Mouse (Mus musculus) layer of hippocampus, adult 18-20 months (tissue): ENCODE measurements at regions not wholly inside any gene's neighbourhood (a gene's known extent, or its start where the extent isn't known, plus 50 kb on each side); places are given as distances from the start of the nearest gene placed in this dataset.

Source experiments
- DNase-seq, 2 experiments: peaks; one replicate each; pipeline ENCODE4 v3.0.0; 2022; ENCODE audit warnings: low spot score in 2 of 2

GRCm38 (mm10) chr2:61527127-61527526, 51.3 kb upstream of the Tank start:
- DNase-seq, result no peak

GRCm38 (mm10) chr2:61524060-61524734, 54.2 kb upstream of the Tank start:
- DNase-seq, result no peak

DNA sequence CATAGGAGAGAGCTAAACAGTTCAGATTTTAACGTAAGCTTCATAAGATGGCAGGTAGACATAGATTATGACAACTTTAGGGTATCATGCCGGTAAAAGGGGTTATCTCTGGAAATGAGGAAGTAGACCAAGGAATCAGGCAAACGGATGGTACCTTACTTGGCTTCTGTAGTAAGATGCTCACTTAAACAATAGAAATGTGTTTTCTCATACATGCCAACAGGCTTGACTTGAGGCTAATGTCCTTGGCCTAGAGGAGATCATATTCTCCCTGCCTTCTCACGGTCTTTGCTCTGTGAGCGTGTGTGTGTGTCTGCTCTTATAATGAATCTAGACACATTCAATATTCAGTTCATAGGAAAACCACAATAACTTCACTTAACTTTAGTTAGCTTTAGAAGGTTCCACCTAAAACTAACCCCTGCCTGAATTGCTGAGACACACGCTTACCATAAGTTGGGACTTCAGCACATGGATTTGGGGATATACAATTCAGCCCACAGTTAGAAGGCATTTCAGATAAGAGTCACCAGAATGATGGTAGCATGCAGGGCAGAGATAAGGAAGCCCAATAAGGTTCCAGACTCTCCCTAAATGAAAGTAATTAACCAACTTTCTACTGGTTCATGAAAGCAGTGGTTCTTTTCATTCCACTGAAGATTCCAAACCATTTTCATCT, 63.8 kb upstream of the Tank start:
- DNase-seq, result no peak

DNA sequence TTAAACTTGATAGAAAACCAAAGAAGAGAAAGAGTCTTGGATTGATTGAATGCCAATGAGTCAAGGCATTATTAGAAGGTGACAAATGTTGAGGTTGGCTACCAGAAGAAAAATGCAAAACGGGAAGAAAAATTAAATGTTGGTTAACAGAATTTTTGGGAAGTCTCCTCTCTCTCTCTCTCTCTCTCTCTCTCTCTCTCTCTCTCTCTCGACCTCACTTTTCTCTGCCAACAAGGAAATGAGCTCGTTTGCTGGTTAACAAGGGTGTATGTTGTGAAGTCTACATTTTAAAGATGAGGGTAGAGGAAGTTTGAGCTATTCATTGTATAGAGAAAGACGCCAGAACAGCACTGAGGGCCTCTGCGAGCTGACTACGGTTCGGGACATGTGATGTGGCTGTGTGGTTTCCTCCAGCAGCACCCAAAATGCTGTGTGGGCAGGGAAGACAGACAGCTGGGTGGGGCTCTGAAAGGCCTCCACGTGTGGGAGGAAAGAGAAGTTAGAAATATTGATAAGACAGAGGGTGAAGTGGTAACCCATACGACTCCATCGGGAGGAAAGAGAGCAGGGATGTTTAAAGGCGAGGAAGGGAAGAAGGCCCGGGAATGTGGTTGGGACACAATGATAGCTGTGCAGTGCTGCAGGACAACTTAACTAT, 64.5 kb upstream of the Tank start:
- DNase-seq, result no peak

DNA sequence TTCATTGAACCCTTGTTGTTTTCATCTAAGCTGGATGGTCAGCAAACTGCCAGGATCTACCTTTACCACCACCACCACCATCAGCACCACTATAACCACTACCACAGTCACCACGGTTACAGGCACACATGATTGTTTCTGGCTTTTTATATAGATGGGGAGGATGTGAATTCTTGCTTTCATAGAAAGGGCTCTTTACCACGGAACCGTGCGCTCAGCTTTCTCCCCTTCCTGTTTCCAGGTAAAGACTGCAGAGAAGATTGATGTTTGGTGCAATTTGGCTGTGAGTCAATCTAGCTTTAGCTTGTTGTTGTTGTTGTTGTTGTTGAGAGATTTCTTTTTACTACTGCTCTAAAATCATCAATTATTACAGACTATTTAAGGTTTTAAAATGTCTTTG, 74.8 kb upstream of the Tank start:
- DNase-seq, result no peak

DNA sequence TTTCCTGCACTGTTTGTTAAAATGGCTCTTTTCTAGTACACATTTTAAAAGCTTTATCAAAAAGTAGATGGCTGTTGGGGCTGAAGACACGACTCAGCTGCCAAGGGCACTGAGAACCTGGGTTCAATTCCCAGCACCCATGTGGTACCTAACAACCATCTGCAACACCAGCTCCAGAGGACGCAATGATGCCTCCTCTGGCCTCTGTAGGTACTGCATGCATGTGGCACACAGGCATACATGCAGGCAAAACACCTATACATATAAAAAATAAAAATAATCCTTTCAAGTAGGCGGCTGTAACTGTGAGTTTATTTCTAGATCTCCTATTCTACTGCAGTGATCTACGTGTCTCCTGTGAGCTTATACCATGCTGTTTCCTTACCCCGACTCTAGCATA, 76.5 kb upstream of the Tank start:
- no peak for DNase-seq

DNA sequence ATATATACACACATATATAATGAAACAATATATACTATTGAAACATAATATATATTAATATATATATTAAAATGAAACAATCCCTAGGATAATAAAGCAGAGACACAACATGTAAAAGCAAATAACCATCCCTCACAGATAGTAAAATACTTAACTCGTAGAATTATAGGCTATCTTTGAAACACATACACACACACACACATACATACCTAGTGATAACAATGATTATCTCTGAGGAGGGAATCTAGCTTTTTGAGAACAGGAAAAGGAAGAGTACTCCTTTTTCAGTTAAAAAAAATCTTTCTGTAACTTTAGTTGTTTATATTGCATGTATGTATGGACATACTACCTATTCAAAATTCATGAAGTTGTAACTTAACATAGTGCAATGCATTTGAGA, 79.1 kb upstream of the Tank start:
- DNase-seq, result no peak

GRCm38 (mm10) chr2:61497930-61498329, 80.5 kb upstream of the Tank start:
- peak in 1 of 2 experiments; percentile 63 for DNase-seq

DNA sequence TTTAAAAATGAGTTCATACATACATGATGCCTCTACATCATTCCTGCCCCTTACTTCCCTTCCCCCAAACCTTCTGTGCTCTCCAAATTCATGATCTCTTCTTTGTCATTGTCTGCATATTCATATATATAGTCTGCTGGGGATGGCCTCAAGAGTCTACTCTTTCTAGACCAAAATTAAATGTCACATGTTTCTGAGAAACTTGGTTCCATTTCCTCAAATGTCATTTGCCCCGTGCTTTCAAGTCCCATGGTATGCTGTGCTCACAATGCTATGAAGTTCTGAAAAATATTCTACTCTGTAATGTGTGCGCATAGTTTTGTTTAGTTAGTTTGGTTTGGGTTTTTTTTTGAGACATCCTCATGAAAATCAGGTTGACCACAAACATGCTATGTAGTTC, 81.4 kb upstream of the Tank start:
- DNase-seq, result no peak

DNA sequence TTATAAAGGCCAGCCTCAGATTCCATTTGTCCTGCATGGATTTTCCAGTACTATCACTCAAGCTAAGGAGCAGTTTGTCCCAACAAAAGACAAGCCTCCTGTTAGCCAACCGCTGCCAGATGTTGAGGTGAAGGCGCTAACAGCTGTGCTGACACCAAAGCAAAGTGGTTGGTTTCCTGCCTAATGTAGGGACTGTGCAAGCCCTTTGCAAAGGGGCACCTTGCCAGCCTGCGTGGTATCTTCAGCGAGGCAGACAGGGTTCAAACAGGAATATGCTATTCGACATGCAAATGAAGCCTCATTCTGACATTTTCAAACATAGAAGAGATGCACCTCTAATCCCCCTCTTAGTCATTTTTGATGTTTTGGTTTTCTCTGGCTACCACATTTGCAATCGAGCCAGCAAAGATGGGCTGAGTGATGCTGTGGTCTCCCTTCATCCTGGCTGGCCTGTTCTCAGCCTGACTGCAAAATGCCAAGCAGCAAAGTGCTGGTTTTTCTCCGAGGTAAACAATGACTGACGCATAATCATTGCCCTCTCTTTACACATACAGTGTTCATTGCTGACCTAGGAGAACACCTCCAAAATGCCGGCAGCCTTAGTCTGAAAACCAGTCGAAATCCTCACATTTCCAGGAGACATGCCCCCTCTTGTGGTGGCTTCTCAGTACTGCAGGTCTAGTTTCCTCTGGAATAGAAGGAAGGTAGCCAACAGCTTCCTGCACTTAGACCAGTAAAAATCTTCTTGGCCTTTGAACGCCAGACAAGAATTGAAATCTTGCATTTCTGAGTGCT, 84.3 kb upstream of the Tank start:
- DNase-seq, result peak; percentile 69 to 94

DNA sequence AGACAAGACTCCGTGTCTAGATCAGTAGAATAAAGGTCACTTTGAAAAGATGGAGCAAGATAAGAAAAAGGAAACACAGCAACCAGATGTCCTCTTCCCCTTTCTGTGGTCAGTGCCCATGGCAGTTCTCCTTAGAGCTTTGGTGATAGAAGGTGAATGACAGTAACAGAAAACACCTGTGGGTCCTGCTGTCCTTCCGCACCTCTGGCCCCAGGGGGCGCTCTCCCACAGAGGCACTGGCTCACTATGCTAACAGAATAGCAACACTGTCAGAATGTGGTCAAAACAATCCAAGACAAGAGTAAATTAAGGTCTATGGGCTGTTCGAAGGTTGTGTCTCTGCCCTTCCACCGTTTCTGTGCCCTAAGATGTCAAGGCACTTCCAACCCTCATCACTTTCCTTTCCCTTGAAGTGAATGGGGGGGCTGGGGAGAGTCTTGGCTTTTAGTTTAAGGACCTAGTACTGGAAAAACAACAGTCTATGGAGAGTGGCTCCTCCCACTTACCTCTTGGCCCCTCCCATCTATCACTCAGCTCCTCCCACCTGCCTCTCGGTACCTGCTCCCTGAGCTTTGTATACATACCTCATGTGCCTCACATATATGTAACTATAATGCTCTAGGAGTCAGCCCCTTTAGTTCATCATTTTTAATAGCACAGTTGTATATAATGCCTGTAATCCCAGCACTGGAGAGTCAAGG, 86.2 kb upstream of the Tank start:
- no peak for DNase-seq

DNA sequence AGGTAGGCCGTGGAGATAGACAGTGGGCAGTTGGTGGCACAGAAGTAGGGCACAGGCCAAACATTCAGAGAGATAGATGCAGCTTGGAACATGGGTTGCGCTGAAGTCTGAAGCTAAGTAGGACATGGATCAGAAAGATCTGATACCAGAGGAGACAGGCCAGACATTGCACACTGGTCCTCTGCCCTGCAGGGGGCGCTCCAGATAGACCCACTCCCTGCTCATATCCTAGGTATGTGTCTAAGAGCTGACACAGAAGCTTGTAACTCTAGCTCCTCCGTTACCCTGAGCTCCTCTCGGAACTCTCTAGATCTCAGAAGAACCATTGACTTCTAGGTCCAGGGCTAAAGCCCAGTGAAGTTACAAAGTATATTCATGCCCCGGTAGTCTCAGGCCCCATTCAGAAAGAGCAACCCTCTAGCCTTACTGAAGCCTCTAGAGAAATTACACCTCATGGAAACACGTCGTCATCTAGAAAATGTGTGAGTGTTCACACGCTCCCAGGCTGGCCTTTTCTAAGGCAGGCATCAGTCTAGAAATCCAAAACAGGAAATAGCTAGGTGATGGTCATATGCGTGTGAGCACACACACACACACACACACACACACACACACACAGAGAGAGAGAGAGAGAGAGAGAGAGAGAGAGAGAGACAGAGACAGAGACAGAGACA, 87.8 kb upstream of the Tank start:
- no peak for DNase-seq

DNA sequence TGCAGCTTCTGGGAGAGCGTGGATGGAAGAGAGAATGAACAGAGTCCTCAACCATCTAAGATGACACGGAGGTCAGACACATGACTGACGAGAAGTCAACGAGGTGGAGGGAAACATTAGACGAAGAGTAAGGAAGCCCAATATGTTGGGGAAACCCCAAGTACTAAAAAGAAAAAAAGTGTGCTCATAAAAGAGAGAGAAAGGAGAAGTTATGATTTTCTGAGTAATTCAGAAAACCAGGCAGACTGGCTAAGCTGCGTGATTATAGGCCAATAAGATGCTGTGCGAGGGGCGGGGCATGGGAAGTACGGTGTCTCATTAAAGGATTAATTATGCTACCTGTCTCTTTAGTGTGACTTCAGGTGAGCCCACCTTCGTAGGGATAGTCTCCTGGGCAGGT, 88.6 kb upstream of the Tank start:
- DNase-seq, result no peak

- no peak for DNase-seq
Observed at GRCm38 (mm10) chr2:61483820-61484219, 94.6 kb upstream of the Tank start.

DNA sequence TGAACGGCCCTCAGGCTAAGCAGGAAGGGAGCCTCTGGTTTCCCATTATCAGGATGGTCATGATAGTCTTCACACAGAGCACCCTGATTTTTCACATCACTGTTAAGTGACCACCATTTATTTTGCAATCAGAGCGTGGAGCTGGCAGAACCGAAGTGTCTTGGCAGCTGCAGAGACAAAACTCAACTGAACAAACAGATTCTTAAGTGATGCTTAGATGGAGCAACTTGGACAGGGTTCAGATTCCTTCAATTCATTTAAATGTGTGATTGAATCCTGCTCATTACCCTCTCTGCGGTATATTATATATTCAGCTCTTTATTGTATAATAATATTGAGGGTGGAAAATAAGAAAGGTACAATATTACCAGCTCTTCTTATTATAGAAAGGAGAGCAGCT, 101.7 kb upstream of the Tank start:
- DNase-seq, result no peak

GRCm38 (mm10) chr2:61474626-61475025, 103.8 kb upstream of the Tank start:
- no peak for DNase-seq

DNA sequence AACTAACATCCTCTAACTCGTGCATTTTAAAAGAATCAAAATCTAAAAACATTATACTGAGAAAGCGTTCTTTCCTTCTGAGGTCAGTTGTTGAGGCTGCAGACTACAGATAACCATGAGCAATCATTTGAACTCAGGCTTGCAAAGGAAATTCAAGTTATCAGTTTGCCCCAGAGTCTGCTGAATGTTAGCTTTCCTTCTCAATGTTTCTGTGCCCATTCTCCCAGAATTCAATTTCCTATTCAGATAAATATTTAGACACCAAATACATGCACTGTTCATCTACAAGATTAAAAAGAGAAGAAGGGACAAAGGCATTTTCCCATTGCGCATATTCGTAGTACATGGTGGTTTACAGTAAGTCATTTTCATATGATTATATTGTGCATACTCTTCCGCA, 107.9 kb upstream of the Tank start:
- DNase-seq, result no peak

DNA sequence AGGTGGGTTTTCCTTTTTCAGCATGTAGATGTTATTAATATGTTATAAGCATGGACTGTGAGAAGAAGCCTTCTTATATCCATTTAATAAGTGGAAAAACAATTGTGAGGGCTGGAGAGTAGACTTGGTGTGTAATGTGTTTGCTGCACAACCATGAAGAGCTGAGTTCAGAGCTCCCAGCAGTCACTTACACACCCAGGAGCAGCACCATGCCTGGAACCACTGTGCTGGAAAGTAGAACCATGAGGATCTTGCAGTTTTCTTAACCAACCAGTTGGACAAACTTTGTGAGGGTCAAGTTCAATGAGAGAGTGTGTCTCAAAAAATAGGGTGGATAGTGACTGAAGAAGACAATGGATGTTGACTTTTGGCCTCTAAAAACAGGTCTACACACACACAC, 108.3 kb upstream of the Tank start:
- DNase-seq, result no peak

DNA sequence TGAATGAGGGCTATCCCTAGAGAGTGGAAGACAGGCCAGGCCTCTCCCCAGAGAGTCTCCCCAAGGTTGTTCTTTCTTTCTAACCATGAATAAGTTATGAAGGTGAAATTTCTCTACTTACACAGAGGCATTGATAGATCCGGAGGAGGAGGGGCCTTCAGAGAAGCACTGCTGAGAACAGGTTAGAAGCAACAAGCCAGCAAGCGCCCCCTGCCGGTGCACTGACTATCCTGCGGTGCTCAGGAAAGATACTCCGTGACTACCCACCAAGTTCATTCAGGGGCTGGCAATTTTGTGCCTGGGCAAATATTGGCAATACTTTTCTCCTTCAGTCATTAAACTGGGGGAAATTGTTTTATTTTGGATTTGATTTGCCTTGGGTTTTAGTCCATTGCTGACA, 122.5 kb upstream of the Tank start:
- DNase-seq, result peak in 1 of 2 experiments; percentile 62

- DNase-seq, result no peak
Observed at GRCm38 (mm10) chr2:61454729-61455128, 123.7 kb upstream of the Tank start.

DNA sequence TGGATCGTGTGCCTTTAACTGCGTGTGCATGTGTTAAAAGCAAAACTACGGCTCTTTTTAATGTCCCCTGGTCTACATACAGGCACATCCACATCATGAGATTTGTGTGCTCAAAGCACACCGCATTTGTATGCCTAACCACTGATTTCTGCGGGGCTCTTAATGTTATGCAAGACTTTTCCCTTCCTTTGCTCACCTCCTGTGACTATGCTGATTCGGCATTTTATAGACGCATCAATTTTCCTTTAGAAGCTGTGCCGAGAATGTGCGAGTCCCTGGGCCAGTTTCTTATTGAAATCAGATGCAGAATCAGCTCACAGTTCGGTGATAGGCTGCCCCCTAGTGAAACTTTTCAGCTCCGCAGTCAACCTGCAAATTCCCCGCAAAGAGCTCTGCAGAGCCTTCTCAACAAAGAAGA, 124.1 kb upstream of the Tank start:
- DNase-seq, result peak; percentile 76 to 94
